16 mouse cellular contexts compared by ENCODE assay signal in the genomic region with DNA sequence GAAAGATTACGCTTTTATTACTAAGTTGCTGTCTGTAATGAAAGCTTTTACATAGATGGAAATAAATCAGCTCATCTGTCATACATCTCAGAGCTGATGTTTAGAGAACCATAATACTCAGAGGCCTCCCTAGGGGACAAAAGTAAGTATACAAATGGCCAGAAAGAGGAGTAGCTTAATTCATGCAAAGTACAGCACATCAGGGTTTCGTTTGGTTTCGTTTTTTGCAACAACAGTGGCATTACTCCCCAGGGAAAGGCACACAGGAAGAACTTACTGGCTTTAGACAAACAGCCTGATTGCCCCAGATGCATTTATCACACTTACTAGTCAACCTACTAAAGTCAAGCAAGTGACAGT. TPM values are rescaled to one million over a fixed set of nuclear protein-coding genes. Genes with fewer than 3 reads are reported as not detected.
"Had no signal": no experiment of that assay in that cellular context is flagged by ENCODE, and none has a peak within 500 bp of the region (broad histone marks: within the 10 kb centered on the region; RNA-seq: fewer than 3 reads in every experiment).

No protein-coding gene starts in this region.

- H3K9me3 ChIP-seq: kidney, embryonic 15.5 days; limb, embryonic 12.5 days; liver, embryonic 13.5 days; megakaryocyte, embryonic 14.5 days; midbrain, embryonic 15.5 days had no signal

- H3K4me2 ChIP-seq: kidney, embryonic 15.5 days; limb, embryonic 12.5 days; liver, embryonic 13.5 days; midbrain, embryonic 11.5 days; midbrain, embryonic 15.5 days had no signal

- H3K4me3 ChIP-seq: kidney, embryonic 15.5 days; limb, embryonic 12.5 days; liver, embryonic 13.5 days; megakaryocyte, embryonic 14.5 days; midbrain, embryonic 15.5 days had no signal

- H3K27ac ChIP-seq: kidney, embryonic 15.5 days; limb, embryonic 12.5 days; liver, embryonic 13.5 days; midbrain, embryonic 15.5 days had no signal

- ATAC-seq: intestine, embryonic 16.5 days; lung, postnatal 0 days; midbrain, embryonic 15.5 days had no signal

- H3K27me3 ChIP-seq: kidney, embryonic 15.5 days; limb, embryonic 12.5 days; liver, embryonic 13.5 days; megakaryocyte, embryonic 14.5 days; midbrain, embryonic 15.5 days had no signal

- H3K4me1 ChIP-seq: kidney, embryonic 15.5 days; limb, embryonic 12.5 days; liver, embryonic 13.5 days; megakaryocyte, embryonic 14.5 days; midbrain, embryonic 15.5 days had no signal

- H3K9ac ChIP-seq: kidney, embryonic 15.5 days; limb, embryonic 12.5 days; liver, embryonic 13.5 days; midbrain, embryonic 15.5 days had no signal

- DNase-seq: kidney, adult 2 months; kidney, postnatal 14 days; liver, embryonic 13.5 days; lung, adult 2 months; lung, postnatal 36 days; thymus, adult 18-20 months; thymus, postnatal 14 days had no signal

- H3K36me3 ChIP-seq: kidney, embryonic 15.5 days; limb, embryonic 12.5 days; liver, embryonic 13.5 days; midbrain, embryonic 15.5 days had no signal

RNA-seq across cellular contexts. Expression of gene F9, which starts 0.8 kb away (rescaled TPM):
- polyA plus RNA-seq: kidney, adult 2 months; kidney, embryonic 15.5 days; limb, embryonic 12.5 days; lung, postnatal 0 days; midbrain, embryonic 11.5 days; midbrain, embryonic 15.5 days; neural tube, embryonic 14.5 days; stomach, embryonic 14.5 days had no signal
